Mouse (Mus musculus) layer of hippocampus, adult 6 months (tissue): Measurements from ENCODE around the gene Znrd1as. TPM values are rescaled to one million over a fixed set of nuclear protein-coding genes. Genes with fewer than 3 reads are reported as not detected.

Experiments
- long read RNA-seq, 2 experiments: library from polyadenylated mRNA; unstranded; transcript quantifications; one replicate each; pipeline ENCODE4 v2.0.0; 2019 to 2020
- polyA plus RNA-seq: library from polyadenylated mRNA; unstranded; fragments of <200 nt; fragmentation: Nextera tagmentation; gene quantifications from 2 replicates; pipeline ENCODE4 v1.2.3, GENCODE M21; 2021

Gene Znrd1as
- polyA plus RNA-seq = 6.8 and 7.5 TPM in 2 replicates
- long read RNA-seq, experiment 1, transcript Znrd1as-201 (3 exons, 976 nt) = major isoform, 5 of 9 reads
- long read RNA-seq, experiment 1, partial matches to known transcripts = 0 of 9 reads
- long read RNA-seq, experiment 1, other reads (novel, unspliced or antisense) = 2 of 9 reads
- long read RNA-seq, experiment 2, partial matches to known transcripts = 0 of 8 reads
- long read RNA-seq, experiment 2, other reads (novel, unspliced or antisense) = 2 of 8 reads

GRCm38 (mm10) chr17:36957999-36958743 lies at the start of gene Znrd1as, which contains the start of gene Znrd1:
Znrd1as (plus strand) TSS chr17:36958592.
Znrd1 (minus strand) TSS chr17:36958559.

GRCm38 (mm10) chr17:36942791-36943471 lies 15.5 kb upstream of the Znrd1as start, which contains the start of gene Rnf39:
Rnf39 (plus strand) TSS chr17:36942918.

GRCm38 (mm10) chr17:36950981-36951947 lies 7.1 kb upstream of the Znrd1as start, which contains the start of gene Ppp1r11:
Ppp1r11 (minus strand) TSS chr17:36951741.

GRCm38 (mm10) chr17:36981221-36981813 lies 22.9 kb downstream of the Znrd1as start, which contains the start of gene 2410137M14Rik:
2410137M14Rik (minus strand) TSS chr17:36981237.

GRCm38 (mm10) chr17:36989437-36989836 lies 31.0 kb downstream of the Znrd1as start, which contains the start of gene H2-M5:
H2-M5 (minus strand) TSS chr17:36989537.

GRCm38 (mm10) chr17:37000863-37001262 lies 42.5 kb downstream of the Znrd1as start, which contains the start of gene Zfp57:
Zfp57 (plus strand) TSS chr17:37001163.

Other genes with a start within 250 kb of the Znrd1as start
- gene H2-M10.5, start 185.7 kb upstream of the Znrd1as start, polyA plus RNA-seq = not detected in 2 replicates
- gene H2-M10.6, start 146.4 kb upstream of the Znrd1as start, polyA plus RNA-seq = not detected in 2 replicates
- gene Trim26, start 121.5 kb upstream of the Znrd1as start, polyA plus RNA-seq = 10.3 and 11.1 TPM in 2 replicates
- not detected in 2 replicates for gene Trim15, start 91.4 kb upstream of the Znrd1as start, polyA plus RNA-seq
- not detected in 2 replicates for gene Trim10, start 89.0 kb upstream of the Znrd1as start, polyA plus RNA-seq
- not detected in 2 replicates for gene Trim40, start 68.5 kb upstream of the Znrd1as start, polyA plus RNA-seq
- not detected in 2 replicates for gene Trim31, start 60.5 kb upstream of the Znrd1as start, polyA plus RNA-seq
- gene Rnf39, start 15.7 kb upstream of the Znrd1as start, polyA plus RNA-seq = 4.9 and 5.6 TPM in 2 replicates
- 207 and 224 TPM in 2 replicates for gene Ppp1r11, start 6.9 kb upstream of the Znrd1as start, polyA plus RNA-seq
- 76.9 and 81.0 TPM in 2 replicates for gene Znrd1, start within 50 bp of the Znrd1as start, polyA plus RNA-seq
- gene 2410137M14Rik, start 22.6 kb downstream of the Znrd1as start, polyA plus RNA-seq = not detected in 2 replicates
- gene H2-M5, start 30.9 kb downstream of the Znrd1as start, polyA plus RNA-seq = 0.15 TPM in 1 of 2 replicates, not detected in the other
- 0.85 and 1.7 TPM in 2 replicates for gene Zfp57, start 42.6 kb downstream of the Znrd1as start, polyA plus RNA-seq
- 88.1 and 99.0 TPM in 2 replicates for gene Mog, start 64.8 kb downstream of the Znrd1as start, polyA plus RNA-seq
- gene Gabbr1, start 87.4 kb downstream of the Znrd1as start, polyA plus RNA-seq = 44.8 and 46.3 TPM in 2 replicates
- not detected in 2 replicates for gene Olfr90, start 129.9 kb downstream of the Znrd1as start, polyA plus RNA-seq
- not detected in 2 replicates for gene Olfr91, start 139.7 kb downstream of the Znrd1as start, polyA plus RNA-seq
- not detected in 2 replicates for gene Olfr92, start 161.5 kb downstream of the Znrd1as start, polyA plus RNA-seq
- not detected in 2 replicates for gene Olfr93, start 202.9 kb downstream of the Znrd1as start, polyA plus RNA-seq
- not detected in 2 replicates for gene Ubd, start 235.3 kb downstream of the Znrd1as start, polyA plus RNA-seq
- not detected in 2 replicates for gene Olfr94, start 242.4 kb downstream of the Znrd1as start, polyA plus RNA-seq